Mouse (Mus musculus) embryonic fibroblast, embryonic 13.5 days (primary cell): Measurements from ENCODE around the gene Gnb1.

ENCODE experiments used
- CTCF ChIP-seq: IDR thresholded peaks from 2 replicates; pipeline ENCODE4 v1.5.1; 2011; ENCODE audit warnings: mild to moderate bottlenecking, control low read depth, low read length, moderate library complexity, borderline replicate concordance; ENCODE audit not compliant: insufficient read depth
- POLR2A ChIP-seq: IDR thresholded peaks from 2 replicates; pipeline ENCODE4 v1.6.1; 2011; ENCODE audit warnings: low read depth, mild to moderate bottlenecking, control low read depth, low read length, moderate library complexity

- no peak for TF ChIP-seq CTCF
- no peak for TF ChIP-seq POLR2A
Measured at GRCm38 (mm10) chr4:155442808-155443207, 48.4 kb upstream of the Gnb1 start.
